Comparison of ENCODE assay signal across 9 mouse cellular contexts in the genomic region with DNA sequence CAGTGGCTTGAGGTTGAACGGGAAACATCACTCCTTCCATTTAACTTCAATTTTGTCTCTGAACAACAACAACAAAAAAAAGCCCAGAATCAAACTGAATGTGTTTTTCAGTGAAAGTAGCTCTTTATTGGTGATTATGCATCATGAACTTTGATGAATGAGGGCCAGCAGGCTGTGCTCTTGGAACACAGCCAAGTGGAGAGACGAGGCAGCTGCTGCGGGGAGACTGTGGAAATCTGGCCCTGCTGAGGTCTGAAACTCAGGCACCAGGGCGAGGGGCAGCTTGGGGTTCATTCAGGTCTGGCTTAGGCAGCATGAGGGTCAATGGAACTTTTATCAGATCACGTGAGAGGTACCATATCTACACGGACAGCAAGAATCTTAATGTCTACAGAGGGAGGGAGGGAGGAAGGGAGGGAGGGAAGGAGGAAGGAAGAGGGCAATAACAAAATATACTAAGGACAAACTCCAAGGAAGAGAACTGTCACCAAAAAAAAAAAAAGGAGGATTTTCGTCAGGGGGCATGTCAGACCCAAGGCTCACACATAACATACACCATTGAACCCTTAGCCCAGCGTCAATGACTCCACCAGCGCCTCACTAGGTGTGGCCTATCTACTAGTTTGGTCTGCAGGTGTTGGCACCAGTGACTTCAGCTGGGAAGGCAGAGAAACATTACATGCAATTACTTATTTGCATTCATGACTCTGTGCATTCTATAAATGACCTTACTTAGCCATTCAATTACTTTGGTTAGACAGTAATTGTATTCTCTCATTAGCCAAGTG.
A peak's percentile ranks its signal among the peaks of the same experiment; 100 is the strongest.
DNase-seq lines count a peak whose midpoint lies in the region; ATAC-seq lines count a peak whose summit lies in the region.
"Had no signal": no experiment of that assay in that cellular context is flagged by ENCODE, and none has a peak within 500 bp of the region (broad histone marks: within the 10 kb centered on the region; RNA-seq: fewer than 3 reads in every experiment).

No protein-coding gene starts in this region.

- no peak for ATAC-seq in intestine, embryonic 14.5 days (replicated peaks; ENCODE audit: low FRiP score, low TSS enrichment, low read depth)
- ATAC-seq in monocyte, adult 5-6 weeks (replicated peaks; ENCODE audit: insufficient number of reproducible peaks, low FRiP score, low TSS enrichment, poor library complexity, severe bottlenecking), result no peak

- WGBS in intestine, embryonic 14.5 days, result 33% methylated on average over 9 of the region's 9 CpGs

- H3K9ac ChIP-seq in intestine, embryonic 14.5 days (ENCODE audit: low read length), result no peak overlapping the region
- H3K9ac ChIP-seq: limb, embryonic 15.5 days had no signal

- H3K4me2 ChIP-seq in intestine, embryonic 14.5 days (ENCODE audit: low read length), result no peak overlapping the region
- H3K4me2 ChIP-seq: limb, embryonic 15.5 days had no signal

- no peaks in the 10 kb centered on the region for H3K9me3 ChIP-seq in intestine, embryonic 14.5 days (ENCODE audit: control insufficient read depth, low read length)
- H3K9me3 ChIP-seq: limb, embryonic 15.5 days had no signal

- H3K4me1 ChIP-seq in intestine, embryonic 14.5 days (replicated peaks; ENCODE audit: control insufficient read depth, insufficient read depth, low read length), result peaks cover 7% of the 10 kb centered on the region; the same call in 1 of the 2 replicates

- DNase-seq in adrenal gland, adult 2 months, result peak; percentile 31
- no peak for DNase-seq in adrenal gland, adult 8-10 months
- DNase-seq in adrenal gland, postnatal 25 days, result peak; percentile 12
- peak; percentile 96 for DNase-seq in heart, adult 11 months
- peak; percentile 80 for DNase-seq in intestine, embryonic 14.5 days (ENCODE audit: low spot score)
- DNase-seq in lung, postnatal 36 days, result peak; percentile 40
- no peak for DNase-seq in T-cell, adult 2 months (ENCODE audit: low spot score)

- H3K27me3 ChIP-seq in intestine, embryonic 14.5 days (replicated peaks; ENCODE audit: control insufficient read depth, insufficient read depth, low read length), result no peaks in the 10 kb centered on the region

- H3K27ac ChIP-seq in intestine, embryonic 14.5 days (ENCODE audit: low read depth), result no peak overlapping the region
- H3K27ac ChIP-seq: limb, embryonic 15.5 days had no signal

- no peaks in the 10 kb centered on the region for H3K36me3 ChIP-seq in intestine, embryonic 14.5 days (ENCODE audit: control insufficient read depth, insufficient read depth, low read length)
- H3K36me3 ChIP-seq: limb, embryonic 15.5 days had no signal

- H3K4me3 ChIP-seq in intestine, embryonic 14.5 days (ENCODE audit: low read depth, low read length), result no peak overlapping the region
- H3K4me3 ChIP-seq: limb, embryonic 15.5 days had no signal

Comparison
In these comparisons a context has a peak if more than half of its experiments do, and no peak if none do; other contexts are left out.
1. DNase-seq: peak in adrenal gland, adult 2 months (single experiment), adrenal gland, postnatal 25 days (single experiment), heart, adult 11 months (single experiment), intestine, embryonic 14.5 days (single experiment) and lung, postnatal 36 days (single experiment); none in adrenal gland, adult 8-10 months (single experiment) and T-cell, adult 2 months (single experiment).